Mouse (Mus musculus) liver, postnatal 0 days (tissue): ENCODE results near the gene Nynrin. TPM values are rescaled to one million over a fixed set of nuclear protein-coding genes. Genes with fewer than 3 reads are reported as not detected.

Source experiments
- ATAC-seq: fragments of 200-750 bp; cut with Nextera tagmentation; 2 replicates; pipeline ENCODE4 v1.8.0; 2017; ENCODE audit warnings: mild to moderate bottlenecking, moderate library complexity
- DNase-seq: peaks from one replicate; pipeline ENCODE4 v3.0.0-alpha.2; 2016
- H3K27ac ChIP-seq: fragments of 300-500 bp; sonication (generic); 2 replicates; pipeline ENCODE4 v1.5.1; 2014; ENCODE audit warnings: antibody characterized with exemption, moderate library complexity, mild to moderate bottlenecking, low read depth
- H3K27me3 ChIP-seq: fragments of 300-500 bp; sonication (generic); 2 replicates; pipeline ENCODE4 v1.6.1; 2014; ENCODE audit warnings: low read length, control low read depth, mixed read lengths; ENCODE audit not compliant: insufficient read depth
- H3K36me3 ChIP-seq: fragments of 300-500 bp; sonication (generic); replicated peaks from 2 replicates; pipeline ENCODE4 v1.6.1; 2014; ENCODE audit warnings: mild to moderate bottlenecking, control low read depth, low read length, moderate library complexity, mixed read lengths; ENCODE audit not compliant: insufficient read depth
- H3K4me1 ChIP-seq: fragments of 300-500 bp; sonication (generic); 2 replicates; pipeline ENCODE4 v1.6.1; 2014; ENCODE audit warnings: antibody characterized with exemption, mild to moderate bottlenecking, control low read depth; ENCODE audit not compliant: insufficient read depth
- H3K4me2 ChIP-seq: fragments of 300-500 bp; sonication (generic); 2 replicates; pipeline ENCODE4 v1.6.1; 2014; ENCODE audit warnings: low read depth, mild to moderate bottlenecking, low read length, moderate library complexity, mixed read lengths
- H3K4me3 ChIP-seq: fragments of 300-500 bp; sonication (generic); 2 replicates; pipeline ENCODE4 v1.5.1; 2014; ENCODE audit warnings: low read depth, low read length
- H3K9ac ChIP-seq: fragments of 300-500 bp; sonication (generic); replicated peaks from 2 replicates; pipeline ENCODE4 v1.6.1; 2014; ENCODE audit warnings: mild to moderate bottlenecking, moderate library complexity
- H3K9me3 ChIP-seq: fragments of 300-500 bp; sonication (generic); 2 replicates; pipeline ENCODE4 v1.6.1; 2016; ENCODE audit warnings: mild to moderate bottlenecking, control low read depth, low read length, mixed read lengths
- CTCF ChIP-seq: sonication (generic); IDR thresholded peaks from 2 replicates; pipeline ENCODE4 v1.5.1; 2016; ENCODE audit warnings: antibody characterized with exemption, low read depth
- EP300 ChIP-seq: IDR thresholded peaks from 2 replicates; pipeline ENCODE4 v1.6.1; 2016; ENCODE audit warnings: antibody characterized with exemption, low read depth, mild to moderate bottlenecking
- WGBS: fragments of 180-500 bp; shearing (Covaris S2); extraction: QIAGEN DNeasy Blood & Tissue Kit; methylation state at CpG from one replicate; pipeline ENCODE4 v1.1.7; 2014; ENCODE audit not compliant: insufficient replicate concordance; 5-methylcytosine and 5-hydroxymethylcytosine counted together
- polyA plus RNA-seq: library from polyadenylated mRNA; unstranded; fragments of >200 nt; fragmentation: Nextera tagmentation; extraction: Ambion mirVana; gene quantifications from 2 replicates; pipeline ENCODE4 v1.2.1, GENCODE M21; 2015

The Nynrin gene
- polyA plus RNA-seq, 1 experiment from 2014 or later = 0.70 TPM

- TF ChIP-seq EP300 (no peak), CTCF (no peak)
- WGBS = 3% methylated on average over 38 of the region's 46 CpGs
- peak; percentile 35 for ATAC-seq
- Histone ChIP-seq H3K4me1 (peaks cover 15% of the 10 kb centered on the region), H3K4me2 (peak within 1 kb of the TSS; percentile 95), H3K9me3 (no peaks in the 10 kb centered on the region), H3K9ac (peak within 1 kb of the TSS; percentile 69), H3K36me3 (no peaks in the 10 kb centered on the region), H3K27ac (peak within 1 kb of the TSS; percentile 52; the same call in 1 of the 2 replicates), H3K27me3 (peaks cover 47% of the 10 kb centered on the region), H3K4me3 (peak within 1 kb of the TSS; percentile 61)
- DNase-seq = peak; percentile 49
Observed at GRCm38 (mm10) chr14:55822991-55823762, 30.6 kb upstream of the Nynrin start, which contains the start of gene Nfatc4. Gene Nfatc4 (plus strand): TSS chr14:55823144.

GRCm38 (mm10) chr14:55824001-55824480 is 29.8 kb upstream of the Nynrin start:
- Histone ChIP-seq H3K9ac (peak overlapping the region; percentile 69; the same call in 1 of the 2 replicates), H3K4me3 (peak overlapping the region; percentile 61), H3K27ac (peak overlapping the region; percentile 52; the same call in 1 of the 2 replicates), H3K4me2 (peak overlapping the region; percentile 95), H3K9me3 (no peaks in the 10 kb centered on the region), H3K36me3 (no peaks in the 10 kb centered on the region), H3K27me3 (peaks cover 52% of the 10 kb centered on the region), H3K4me1 (peaks cover 15% of the 10 kb centered on the region)
- TF ChIP-seq EP300 (no peak), CTCF (no peak)
- DNase-seq (no peak), ATAC-seq (no peak)
- WGBS = 17% methylated on average over 10 of the region's 10 CpGs

GRCm38 (mm10) chr14:55824481-55825215 is 29.2 kb upstream of the Nynrin start:
- WGBS = 7% methylated on average over 31 of the region's 32 CpGs
- H3K4me2 ChIP-seq = peak overlapping the region; percentile 95
- peak overlapping the region; percentile 61 for H3K4me3 ChIP-seq
- peaks cover 52% of the 10 kb centered on the region for H3K27me3 ChIP-seq
- H3K9ac ChIP-seq = no peak overlapping the region; the same call in 1 of the 2 replicates
- ATAC-seq = no peak
- peaks cover 15% of the 10 kb centered on the region for H3K4me1 ChIP-seq
- H3K27ac ChIP-seq = no peak overlapping the region
- no peaks in the 10 kb centered on the region for H3K9me3 ChIP-seq
- no peak for DNase-seq
- TF ChIP-seq CTCF = no peak
- TF ChIP-seq EP300 = no peak
- no peaks in the 10 kb centered on the region for H3K36me3 ChIP-seq

- peak overlapping the region; percentile 23 for H3K4me3 ChIP-seq
- H3K27ac ChIP-seq = no peak overlapping the region
Observed at GRCm38 (mm10) chr14:55825216-55826051, 28.4 kb upstream of the Nynrin start.

GRCm38 (mm10) chr14:55826142-55826541 is 27.7 kb upstream of the Nynrin start:
- no peak for DNase-seq
- H3K4me2 ChIP-seq = no peak overlapping the region
- H3K9ac ChIP-seq = no peak overlapping the region
- peaks cover 52% of the 10 kb centered on the region for H3K27me3 ChIP-seq
- peaks cover 15% of the 10 kb centered on the region for H3K4me1 ChIP-seq
- ATAC-seq = no peak
- H3K4me3 ChIP-seq = 0 out of 2 replicates have a peak overlapping the region, but pooled peaks have one; percentile 2
- H3K27ac ChIP-seq = no peak overlapping the region
- no peaks in the 10 kb centered on the region for H3K36me3 ChIP-seq
- WGBS = 10% methylated on average over 15 of the region's 15 CpGs
- TF ChIP-seq CTCF (no peak), EP300 (no peak)
- no peaks in the 10 kb centered on the region for H3K9me3 ChIP-seq

More at GRCm38 (mm10) chr14:55825216-55826051, 28.4 kb upstream of the Nynrin start:
- peaks cover 52% of the 10 kb centered on the region for H3K27me3 ChIP-seq
- H3K9ac ChIP-seq = no peak overlapping the region; the same call in 1 of the 2 replicates
- no peak for ATAC-seq
- H3K9me3 ChIP-seq = no peaks in the 10 kb centered on the region
- 4% methylated on average over 13 of the region's 37 CpGs for WGBS
- DNase-seq = no peak
- no peaks in the 10 kb centered on the region for H3K36me3 ChIP-seq
- TF ChIP-seq CTCF = no peak; the same call in 1 of the 2 replicates
- TF ChIP-seq EP300 = no peak
- H3K4me2 ChIP-seq = peak overlapping the region; percentile 54
- H3K4me1 ChIP-seq = peaks cover 15% of the 10 kb centered on the region
